Mouse (Mus musculus) WW6 (cell line): ENCODE results near the gene Slc9b1.

Experiments
- DNase-seq: peaks from one replicate; pipeline ENCODE4 v3.0.0-alpha.2; 2013; ENCODE audit warnings: low read depth, low spot score

Slc9b1 gene

GRCm38 (mm10) chr3:135393186-135393585 is 45.4 kb downstream of the Slc9b1 start:
- DNase-seq, result no peak

- no peak for DNase-seq
Measured at GRCm38 (mm10) chr3:135395085-135395484, 47.3 kb downstream of the Slc9b1 start.

GRCm38 (mm10) chr3:135396081-135396480 is 48.3 kb downstream of the Slc9b1 start:
- no peak for DNase-seq

GRCm38 (mm10) chr3:135397112-135397511 is 49.3 kb downstream of the Slc9b1 start:
- no peak for DNase-seq

- DNase-seq, result peak; percentile 72
Measured at GRCm38 (mm10) chr3:135402201-135402658, 54.4 kb downstream of the Slc9b1 start.

- DNase-seq, result no peak
Measured at GRCm38 (mm10) chr3:135403211-135403610, 55.4 kb downstream of the Slc9b1 start.

- no peak for DNase-seq
Measured at GRCm38 (mm10) chr3:135403856-135404255, 56.0 kb downstream of the Slc9b1 start.

GRCm38 (mm10) chr3:135404599-135404998 is 56.8 kb downstream of the Slc9b1 start:
- DNase-seq, result no peak

GRCm38 (mm10) chr3:135407351-135407750 is 59.5 kb downstream of the Slc9b1 start:
- no peak for DNase-seq

GRCm38 (mm10) chr3:135409219-135409618 is 61.4 kb downstream of the Slc9b1 start:
- no peak for DNase-seq

GRCm38 (mm10) chr3:135411056-135411455 is 63.2 kb downstream of the Slc9b1 start:
- DNase-seq, result no peak

GRCm38 (mm10) chr3:135411824-135412223 is 64.0 kb downstream of the Slc9b1 start:
- no peak for DNase-seq

- DNase-seq, result no peak
Measured at GRCm38 (mm10) chr3:135417245-135417644, 69.4 kb downstream of the Slc9b1 start.

- DNase-seq, result no peak
Measured at GRCm38 (mm10) chr3:135417799-135418198, 70.0 kb downstream of the Slc9b1 start.

- DNase-seq, result no peak
Measured at GRCm38 (mm10) chr3:135420542-135421309, 72.9 kb downstream of the Slc9b1 start.

GRCm38 (mm10) chr3:135421310-135421594 is 73.4 kb downstream of the Slc9b1 start:
- DNase-seq, result no peak

- no peak for DNase-seq
Measured at GRCm38 (mm10) chr3:135422232-135422855, 74.5 kb downstream of the Slc9b1 start.

GRCm38 (mm10) chr3:135422856-135423607 is 75.2 kb downstream of the Slc9b1 start:
- no peak for DNase-seq

- no peak for DNase-seq
Measured at GRCm38 (mm10) chr3:135423608-135424212, 75.9 kb downstream of the Slc9b1 start, which contains the start of gene Cisd2. TSS of gene Cisd2 (minus strand) at chr3:135423925.

GRCm38 (mm10) chr3:135436901-135437616 is 89.2 kb downstream of the Slc9b1 start:
- DNase-seq, result no peak

GRCm38 (mm10) chr3:135437758-135438495 is 90.1 kb downstream of the Slc9b1 start, which contains the start of gene Ube2d3:
TSS of gene Ube2d3 (plus strand) at chr3:135438149.
- DNase-seq, result peak; percentile 97
